Mouse (Mus musculus) hindbrain, embryonic 15.5 days (tissue): ENCODE data around the gene Rin2. TPM values are rescaled to one million over a fixed set of nuclear protein-coding genes. Genes with fewer than 3 reads are reported as not detected.

Experiments
- ATAC-seq: fragments of 200-750 bp; cut with Nextera tagmentation; 2 replicates; pipeline ENCODE4 v1.8.0; 2017; ENCODE audit warnings: low read depth, moderate number of reproducible peaks, moderate TSS enrichment; ENCODE audit not compliant: low FRiP score
- H3K27ac ChIP-seq: fragments of 300-500 bp; sonication (generic); replicated peaks from 2 replicates; pipeline ENCODE4 v1.5.1; 2015; ENCODE audit warnings: mild to moderate bottlenecking, inconsistent platforms
- H3K27me3 ChIP-seq: fragments of 300-500 bp; sonication (generic); 2 replicates; pipeline ENCODE4 v1.6.1; 2015; ENCODE audit warnings: control low read depth, inconsistent platforms
- H3K36me3 ChIP-seq: fragments of 300-500 bp; sonication (generic); 2 replicates; pipeline ENCODE4 v1.6.1; 2015; ENCODE audit warnings: control low read depth, inconsistent platforms
- H3K4me1 ChIP-seq: fragments of 300-500 bp; sonication (generic); replicated peaks from 2 replicates; pipeline ENCODE4 v1.6.1; 2015; ENCODE audit warnings: control low read depth, inconsistent platforms
- H3K4me2 ChIP-seq: fragments of 300-500 bp; sonication (generic); 2 replicates; pipeline ENCODE4 v1.6.1; 2015; ENCODE audit warnings: moderate library complexity, mild to moderate bottlenecking, inconsistent platforms
- H3K4me3 ChIP-seq: fragments of 300-500 bp; sonication (generic); 2 replicates; pipeline ENCODE4 v1.5.1; 2015; ENCODE audit warnings: mild to moderate bottlenecking, inconsistent platforms
- H3K9ac ChIP-seq: fragments of 300-500 bp; sonication (generic); 2 replicates; pipeline ENCODE4 v1.6.1; 2015; ENCODE audit warnings: inconsistent platforms
- H3K9me3 ChIP-seq: fragments of 300-500 bp; sonication (generic); 2 replicates; pipeline ENCODE4 v1.6.1; 2016; ENCODE audit warnings: control low read depth, inconsistent platforms
- WGBS: fragments of 180-500 bp; shearing (Covaris S2); methylation state at CpG from one replicate; pipeline ENCODE4 v1.1.7; 2015; 5-methylcytosine and 5-hydroxymethylcytosine counted together
- polyA plus RNA-seq: library from polyadenylated mRNA; unstranded; fragments of >200 nt; fragmentation: Nextera tagmentation; extraction: Ambion mirVana; gene quantifications from 2 replicates; pipeline ENCODE4 v1.2.1, GENCODE M21; 2015

Gene Rin2
- polyA plus RNA-seq, 1 experiment from 2014 or later: 16.4 TPM

GRCm38 (mm10) chr2:145670131-145670530 lies 4.9 kb upstream of the Rin2 start:
- Histone ChIP-seq H3K27me3 (no peaks in the 10 kb centered on the region), H3K9ac (no peak overlapping the region), H3K4me3 (no peak overlapping the region), H3K27ac (no peak overlapping the region), H3K9me3 (no peaks in the 10 kb centered on the region), H3K36me3 (no peaks in the 10 kb centered on the region), H3K4me2 (no peak overlapping the region), H3K4me1 (peaks cover 11% of the 10 kb centered on the region)
- ATAC-seq: no peak
- 91% methylated on average over 4 of the region's 4 CpGs for whole genome bisulfite sequencing

- Histone ChIP-seq H3K4me3 (peak overlapping the region; percentile 67), H3K36me3 (no peaks in the 10 kb centered on the region), H3K4me1 (peaks cover 24% of the 10 kb centered on the region), H3K27ac (0 out of 2 replicates have a peak overlapping the region, but pooled peaks have one; percentile 66), H3K4me2 (peak overlapping the region; percentile 88), H3K9me3 (no peaks in the 10 kb centered on the region), H3K9ac (peak overlapping the region; percentile 69), H3K27me3 (no peaks in the 10 kb centered on the region)
- 5% methylated on average over 23 of the region's 23 CpGs for WGBS
- ATAC-seq: 0 out of 2 replicates have a peak, but pooled peaks have one; percentile 16
These were observed 396 bp upstream of the Rin2 start for GRCm38 (mm10) chr2:145674496-145675141.

- no peaks in the 10 kb centered on the region for H3K27me3 ChIP-seq
- H3K27ac ChIP-seq: peak overlapping the region; percentile 66
- no peaks in the 10 kb centered on the region for H3K9me3 ChIP-seq
- WGBS: 6% methylated on average over 27 of the region's 27 CpGs
- H3K4me3 ChIP-seq: peak overlapping the region; percentile 67
- H3K36me3 ChIP-seq: no peaks in the 10 kb centered on the region
- H3K9ac ChIP-seq: peak overlapping the region; percentile 69
- ATAC-seq: peak; percentile 84
- H3K4me1 ChIP-seq: peaks cover 24% of the 10 kb centered on the region
- H3K4me2 ChIP-seq: peak overlapping the region; percentile 88
These were observed 935 bp downstream of the Rin2 start for GRCm38 (mm10) chr2:145675756-145676543.

GRCm38 (mm10) chr2:145676544-145676925 lies 1.5 kb downstream of the Rin2 start:
- Histone ChIP-seq H3K27ac (no peak overlapping the region), H3K4me2 (peak overlapping the region; percentile 88), H3K4me1 (peaks cover 24% of the 10 kb centered on the region), H3K9ac (no peak overlapping the region), H3K27me3 (no peaks in the 10 kb centered on the region), H3K36me3 (no peaks in the 10 kb centered on the region), H3K4me3 (peak overlapping the region; percentile 67), H3K9me3 (no peaks in the 10 kb centered on the region)
- no peak for ATAC-seq
- WGBS: 71% methylated on average over 3 of the region's 3 CpGs

- no peak overlapping the region for H3K9ac ChIP-seq
These were observed 1.9 kb downstream of the Rin2 start for GRCm38 (mm10) chr2:145676936-145677335.

GRCm38 (mm10) chr2:145680141-145680540 lies 5.1 kb downstream of the Rin2 start:
- H3K4me3 ChIP-seq: no peak overlapping the region
- H3K36me3 ChIP-seq: no peaks in the 10 kb centered on the region

More at GRCm38 (mm10) chr2:145676936-145677335, 1.9 kb downstream of the Rin2 start:
- H3K4me1 ChIP-seq: peaks cover 24% of the 10 kb centered on the region
- H3K27ac ChIP-seq: no peak overlapping the region
- ATAC-seq: no peak
- no peaks in the 10 kb centered on the region for H3K9me3 ChIP-seq
- no peak overlapping the region for H3K4me3 ChIP-seq
- peak overlapping the region; percentile 88 for H3K4me2 ChIP-seq
- WGBS: 84% methylated on average over 2 of the region's 2 CpGs
- H3K27me3 ChIP-seq: no peaks in the 10 kb centered on the region
- H3K36me3 ChIP-seq: no peaks in the 10 kb centered on the region

GRCm38 (mm10) chr2:145680762-145681161 lies 5.7 kb downstream of the Rin2 start:
- Histone ChIP-seq H3K9ac (no peak overlapping the region), H3K4me3 (no peak overlapping the region), H3K27ac (no peak overlapping the region), H3K36me3 (no peaks in the 10 kb centered on the region), H3K4me1 (peaks cover 17% of the 10 kb centered on the region), H3K4me2 (no peak overlapping the region), H3K27me3 (no peaks in the 10 kb centered on the region), H3K9me3 (no peaks in the 10 kb centered on the region)
- no peak for ATAC-seq
- WGBS: 89% methylated on average over 9 of the region's 9 CpGs

More at GRCm38 (mm10) chr2:145680141-145680540, 5.1 kb downstream of the Rin2 start:
- 90% methylated on average over 2 of the region's 2 CpGs for WGBS
- ATAC-seq: no peak
- Histone ChIP-seq H3K9ac (no peak overlapping the region), H3K27ac (no peak overlapping the region), H3K9me3 (no peaks in the 10 kb centered on the region), H3K4me1 (peaks cover 18% of the 10 kb centered on the region), H3K27me3 (no peaks in the 10 kb centered on the region), H3K4me2 (no peak overlapping the region)

GRCm38 (mm10) chr2:145681626-145682025 lies 6.6 kb downstream of the Rin2 start:
- peaks cover 8% of the 10 kb centered on the region for H3K4me1 ChIP-seq
- ATAC-seq: no peak
- H3K9me3 ChIP-seq: no peaks in the 10 kb centered on the region
- no peak overlapping the region for H3K9ac ChIP-seq
- 81% methylated on average over 4 of the region's 4 CpGs for WGBS
- no peak overlapping the region for H3K4me3 ChIP-seq
- H3K36me3 ChIP-seq: no peaks in the 10 kb centered on the region
- no peaks in the 10 kb centered on the region for H3K27me3 ChIP-seq
- H3K27ac ChIP-seq: no peak overlapping the region
- H3K4me2 ChIP-seq: no peak overlapping the region

- H3K4me3 ChIP-seq: no peak overlapping the region
- H3K27ac ChIP-seq: no peak overlapping the region
- no peak for ATAC-seq
- H3K27me3 ChIP-seq: no peaks in the 10 kb centered on the region
- H3K4me2 ChIP-seq: no peak overlapping the region
- no peaks in the 10 kb centered on the region for H3K36me3 ChIP-seq
- H3K4me1 ChIP-seq: peaks cover 5% of the 10 kb centered on the region
- no peaks in the 10 kb centered on the region for H3K9me3 ChIP-seq
- no peak overlapping the region for H3K9ac ChIP-seq
- 85% methylated on average over 3 of the region's 3 CpGs for WGBS
These were observed 7.9 kb downstream of the Rin2 start for GRCm38 (mm10) chr2:145682924-145683323.

GRCm38 (mm10) chr2:145683536-145683935 lies 8.5 kb downstream of the Rin2 start:
- H3K4me3 ChIP-seq: no peak overlapping the region
- no peaks in the 10 kb centered on the region for H3K9me3 ChIP-seq
- H3K4me1 ChIP-seq: peaks cover 5% of the 10 kb centered on the region
- ATAC-seq: peak; percentile 8; the same call in 1 of the 2 replicates
- no peak overlapping the region for H3K27ac ChIP-seq
- 62% methylated on average over 3 of the region's 3 CpGs for WGBS
- H3K9ac ChIP-seq: no peak overlapping the region
- H3K27me3 ChIP-seq: no peaks in the 10 kb centered on the region
- no peak overlapping the region for H3K4me2 ChIP-seq
- no peaks in the 10 kb centered on the region for H3K36me3 ChIP-seq

GRCm38 (mm10) chr2:145684151-145684550 lies 9.1 kb downstream of the Rin2 start:
- Histone ChIP-seq H3K36me3 (no peaks in the 10 kb centered on the region), H3K9ac (no peak overlapping the region), H3K27me3 (no peaks in the 10 kb centered on the region), H3K4me2 (no peak overlapping the region), H3K4me3 (no peak overlapping the region), H3K27ac (no peak overlapping the region), H3K9me3 (no peaks in the 10 kb centered on the region), H3K4me1 (peaks cover 5% of the 10 kb centered on the region)
- no peak for ATAC-seq
- 91% methylated on average over 1 of the region's 1 CpGs for WGBS

- no peak overlapping the region for H3K4me3 ChIP-seq
- no peaks in the 10 kb centered on the region for H3K27me3 ChIP-seq
- no peak overlapping the region for H3K27ac ChIP-seq
- peaks cover 5% of the 10 kb centered on the region for H3K4me1 ChIP-seq
- H3K36me3 ChIP-seq: no peaks in the 10 kb centered on the region
- WGBS: 73% methylated on average over 8 of the region's 8 CpGs
- H3K9ac ChIP-seq: no peak overlapping the region
- H3K4me2 ChIP-seq: no peak overlapping the region
- no peak for ATAC-seq
- no peaks in the 10 kb centered on the region for H3K9me3 ChIP-seq
These were observed 9.9 kb downstream of the Rin2 start for GRCm38 (mm10) chr2:145684891-145685290.
